Mouse (Mus musculus): ENCODE measurements at regions not wholly inside any gene's neighbourhood (a gene's known extent, or its start where the extent isn't known, plus 50 kb on each side); places are given as distances from the start of the nearest gene placed in this dataset.

GRCm38 (mm10) chr3:80975716-80976115 is 60.5 kb upstream of the Pdgfc start:
- DNase-seq (ENCODE audit: low read depth, low spot score): peak; percentile 38

DNA sequence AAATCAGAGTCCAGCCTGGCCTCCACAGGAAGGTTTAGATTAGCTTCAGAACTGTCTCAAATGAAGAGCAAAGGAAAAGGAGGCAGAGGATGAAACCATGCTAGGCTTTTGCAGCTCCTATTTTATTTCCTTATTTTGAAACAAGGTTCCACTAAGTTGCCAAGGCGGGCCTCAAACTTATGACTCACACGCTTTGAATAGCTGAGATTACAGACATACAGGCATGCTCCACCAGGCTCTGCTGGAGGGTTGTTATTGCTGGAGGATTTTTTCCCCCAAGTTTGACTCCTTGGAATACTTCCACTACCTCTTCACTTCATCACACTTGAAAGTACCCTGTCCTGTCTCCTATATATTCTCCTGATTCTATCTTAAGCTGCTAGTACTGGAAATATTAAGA is 59.8 kb upstream of the Pdgfc start:
- DNase-seq (ENCODE audit: low read depth, low spot score): peak; percentile 73
